Mouse (Mus musculus): Measurements from ENCODE around the gene Rap1gap.

DNA sequence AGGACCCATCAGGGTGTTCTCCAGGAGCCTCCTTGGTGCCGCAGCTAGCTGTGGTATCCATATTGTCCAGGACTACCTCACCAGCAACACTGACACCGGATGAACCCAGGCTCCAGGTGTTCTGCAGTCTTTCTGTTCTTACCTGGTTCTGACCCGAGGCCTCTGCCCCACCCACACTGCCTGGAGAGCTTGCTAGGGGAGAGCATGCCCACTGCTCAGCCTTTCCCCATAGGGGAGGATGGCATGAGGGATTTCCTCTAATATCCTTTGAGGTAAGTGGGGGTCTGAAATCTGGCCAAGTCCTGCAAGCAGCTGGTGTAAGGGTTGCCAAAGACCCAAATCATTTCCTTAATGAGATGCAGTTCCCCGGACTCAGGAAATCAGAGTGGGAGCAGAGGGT lies 1.0 kb upstream of the Rap1gap start:
- no peak for TF ChIP-seq CTCF (IDR thresholded peaks at IDR 0.05; ENCODE audit: borderline replicate concordance, extremely low read depth, insufficient read depth, insufficient read length)
- TF ChIP-seq POLR2A (IDR thresholded peaks at IDR 0.05; ENCODE audit: borderline replicate concordance, extremely low read depth, insufficient read depth, insufficient read length, poor library complexity, severe bottlenecking) = no peak
